In genomic region chr15:85879498-85879895, GRCm38 (mm10) we compare ENCODE assay signal across 8 mouse cellular contexts. TPM values are rescaled to one million over a fixed set of nuclear protein-coding genes. Genes with fewer than 3 reads are reported as not detected.
DNase-seq lines count a peak whose midpoint lies in the region; ATAC-seq and TF ChIP-seq lines count a peak whose summit lies in the region.

No protein-coding gene starts in this region.

- peak overlapping the region; percentile 93 for H3K9ac ChIP-seq in heart, adult 2 months (ENCODE audit: low read depth, low read length)
- H3K9ac ChIP-seq in midbrain, embryonic 14.5 days (replicated peaks; ENCODE audit: low read length): peak overlapping the region; percentile 68

- no peak for TF ChIP-seq EP300 in heart, adult 2 months (IDR thresholded peaks at IDR 0.05; ENCODE audit: insufficient read depth, low read depth, low read length)

- H3K36me3 ChIP-seq in heart, adult 2 months (ENCODE audit: control insufficient read depth, insufficient read depth, low read length): no peaks in the 10 kb centered on the region
- H3K36me3 ChIP-seq in midbrain, embryonic 14.5 days (ENCODE audit: control insufficient read depth, insufficient read depth, low read length): peaks cover 31% of the 10 kb centered on the region

- H3K27ac ChIP-seq in heart, adult 2 months: peak overlapping the region; percentile 94
- peak overlapping the region; percentile 90 for H3K27ac ChIP-seq in midbrain, embryonic 14.5 days (replicated peaks; ENCODE audit: low read depth, low read length)

- WGBS in heart, adult 2 months: 1% methylated on average over 18 of the region's 18 CpGs
- WGBS in midbrain, embryonic 14.5 days: under 1% methylated on average over 18 of the region's 18 CpGs

- no peaks in the 10 kb centered on the region for H3K9me3 ChIP-seq in midbrain, embryonic 14.5 days (ENCODE audit: control insufficient read depth, low read length)

- peaks cover 3% of the 10 kb centered on the region; the same call in 1 of the 2 replicates for H3K4me1 ChIP-seq in heart, adult 2 months (ENCODE audit: control insufficient read depth, insufficient read depth, low read length)
- H3K4me1 ChIP-seq in midbrain, embryonic 14.5 days (ENCODE audit: control insufficient read depth, insufficient read depth, low read length): peaks cover 11% of the 10 kb centered on the region

- TF ChIP-seq POLR2A in heart, adult 2 months (IDR thresholded peaks at IDR 0.05; ENCODE audit: insufficient read depth, low read depth, low read length): no peak

- peak overlapping the region; percentile 92 for H3K4me3 ChIP-seq in heart, adult 2 months
- H3K4me3 ChIP-seq in midbrain, embryonic 14.5 days (replicated peaks; ENCODE audit: low read depth, low read length): peak overlapping the region; percentile 55

- H3K79me2 ChIP-seq in heart, adult 2 months (replicated peaks; ENCODE audit: control insufficient read depth, insufficient read depth, low read length): no peaks in the 10 kb centered on the region

- intact Hi-C loops in heart, adult 2 months (cut with DNase I): loop anchor here (2.0 kb wide), 2 partner anchors 19 to 69 kb away; partner anchors contain the start of gene Cdpf1

- TF ChIP-seq CTCF in heart, adult 2 months (IDR thresholded peaks at IDR 0.05): no peak

- peak; percentile 33 for ATAC-seq in inflammation-experienced regulatory T-cells, adult 6 months
- peak; percentile 22; the same call in 1 of the 2 replicates for ATAC-seq in midbrain, embryonic 14.5 days (ENCODE audit: low FRiP score, low TSS enrichment)

- H3K27me3 ChIP-seq in heart, adult 2 months (ENCODE audit: control insufficient read depth, insufficient read depth, low read length): no peaks in the 10 kb centered on the region
- no peaks in the 10 kb centered on the region for H3K27me3 ChIP-seq in midbrain, embryonic 14.5 days (ENCODE audit: control insufficient read depth, insufficient read depth, low read length)

- no peak for DNase-seq in heart, adult 2 months
- DNase-seq in heart, adult 8-10 months (ENCODE audit: low spot score): no peak
- peak; percentile 15 for DNase-seq in urinary bladder, postnatal 14 days (ENCODE audit: low spot score)
- DNase-seq in urinary bladder, postnatal 10 days (ENCODE audit: low spot score): no peak
- no peak for DNase-seq in midbrain, embryonic 14.5 days
- DNase-seq in cerebellum, adult 8-10 months: no peak
- DNase-seq in adrenal gland, adult 8-10 months: no peak

- H3K4me2 ChIP-seq in midbrain, embryonic 14.5 days (ENCODE audit: low read length): peak overlapping the region; percentile 97

RNA-seq across cellular contexts. Expression of gene Trmu, which starts 0.4 kb away (rescaled TPM):
- total RNA-seq in heart, adult 2 months (2021): 10 to 100 TPM; 15.7 to 15.9 TPM
- 23.5 and 27.8 TPM in 2 replicates for polyA plus RNA-seq in heart, adult 2 months (2012; rRNA removed)
- total RNA-seq in heart, adult 8-10 months (2022): 10 to 100 TPM; 12.6 to 23.9 (median 18.2) TPM
- 10 to 100 TPM; 18.7 to 47.2 (median 39.6) TPM for polyA plus RNA-seq in inflammation-experienced regulatory T-cells, adult 6 months (2017; shearing (Covaris generic))
- 36.2 and 41.5 TPM in 2 replicates for polyA plus RNA-seq in midbrain, embryonic 14.5 days (2014; fragmentation: Nextera tagmentation; extraction: Ambion mirVana)
- total RNA-seq in adrenal gland, adult 8-10 months (2022): 10 to 100 TPM; 21.8 to 49.7 (median 33.9) TPM

RNA-seq across cellular contexts. Expression of gene Gtse1, which starts 20.0 kb away (rescaled TPM):
- under 1 TPM; 0.21 to 0.41 TPM for total RNA-seq in heart, adult 2 months (2021)
- polyA plus RNA-seq in heart, adult 2 months (2012; rRNA removed): 0.53 and 0.61 TPM in 2 replicates
- under 1 TPM; 0.19 to 0.52 (median 0.29) TPM for total RNA-seq in heart, adult 8-10 months (2022)
- 10 to 100 TPM in 1 of 3 experiments, 1 to 10 TPM in 2; 2.5 to 20.7 (median 2.9) TPM for polyA plus RNA-seq in inflammation-experienced regulatory T-cells, adult 6 months (2017; shearing (Covaris generic))
- 3.8 and 6.4 TPM in 2 replicates for polyA plus RNA-seq in midbrain, embryonic 14.5 days (2014; fragmentation: Nextera tagmentation; extraction: Ambion mirVana)
- total RNA-seq in adrenal gland, adult 8-10 months (2022): 1 to 10 TPM in 3 of 4 experiments, under 1 TPM in 1; 0.61 to 1.5 (median 1.3) TPM

RNA-seq across cellular contexts. Expression of gene Ttc38, which starts 47.4 kb away (rescaled TPM):
- total RNA-seq in heart, adult 2 months (2021): 10 to 100 TPM; 15.3 to 21.1 TPM
- 6.8 and 10.6 TPM in 2 replicates for polyA plus RNA-seq in heart, adult 2 months (2012; rRNA removed)
- 10 to 100 TPM; 17.9 to 22.2 (median 19.6) TPM for total RNA-seq in heart, adult 8-10 months (2022)
- polyA plus RNA-seq in inflammation-experienced regulatory T-cells, adult 6 months (2017; shearing (Covaris generic)): 10 to 100 TPM; 10.6 to 13.3 (median 12.6) TPM
- polyA plus RNA-seq in midbrain, embryonic 14.5 days (2014; fragmentation: Nextera tagmentation; extraction: Ambion mirVana): 2.8 and 2.9 TPM in 2 replicates
- 10 to 100 TPM; 19.6 to 26.5 (median 23.1) TPM for total RNA-seq in adrenal gland, adult 8-10 months (2022)

RNA-seq across cellular contexts. Expression of gene Pkdrej, which starts 58.0 kb away (rescaled TPM):
- total RNA-seq in heart, adult 2 months (2021): 1 to 10 TPM; 3.9 to 4.2 TPM
- 1.8 and 3.0 TPM in 2 replicates for polyA plus RNA-seq in heart, adult 2 months (2012; rRNA removed)
- 1 to 10 TPM; 3.1 to 5.4 (median 4.6) TPM for total RNA-seq in heart, adult 8-10 months (2022)
- polyA plus RNA-seq in inflammation-experienced regulatory T-cells, adult 6 months (2017; shearing (Covaris generic)): not detected
- 0.16 TPM in 1 of 2 replicates, not detected in the other for polyA plus RNA-seq in midbrain, embryonic 14.5 days (2014; fragmentation: Nextera tagmentation; extraction: Ambion mirVana)
- 1 to 10 TPM in 2 of 4 experiments, under 1 TPM in 2; 0.49 to 1.6 (median 0.95) TPM for total RNA-seq in adrenal gland, adult 8-10 months (2022)
